Mouse (Mus musculus) liver, embryonic 14.5 days (tissue): ENCODE data around the gene Daam2.

Source experiments
- CTCF ChIP-seq: IDR thresholded peaks from 2 replicates; pipeline ENCODE4 v1.5.1; 2016; ENCODE audit warnings: antibody characterized with exemption, low read depth, control low read depth
- EP300 ChIP-seq: IDR thresholded peaks from 2 replicates; pipeline ENCODE4 v1.6.1; 2016; ENCODE audit warnings: antibody characterized with exemption, low read depth

- peak; percentile 67 for TF ChIP-seq CTCF
- no peak for TF ChIP-seq EP300
These were observed 33.9 kb downstream of the Daam2 start for GRCm38 (mm10) chr17:49530215-49530614.
